ENCODE assay signal across 17 mouse cellular contexts in the genomic region with DNA sequence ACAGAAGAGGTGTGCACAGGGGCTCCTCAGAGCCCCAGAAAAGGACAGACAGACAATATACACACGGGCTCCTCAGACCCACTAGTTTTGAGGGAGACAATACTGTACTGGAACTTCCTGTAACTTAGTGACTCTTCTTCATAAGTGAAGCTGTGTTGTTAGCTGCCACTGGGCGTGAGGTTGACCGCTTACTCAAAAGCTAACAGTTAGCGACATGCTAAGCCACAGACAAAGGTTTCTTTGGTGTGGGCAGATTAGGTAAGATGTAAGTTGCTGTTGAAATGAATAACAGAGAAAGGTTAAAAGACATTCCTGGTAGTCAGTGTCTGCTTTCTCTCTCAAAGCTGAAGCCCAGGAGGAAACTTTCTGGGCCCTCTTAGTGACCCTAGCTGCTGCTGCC. TPM values are rescaled to one million over a fixed set of nuclear protein-coding genes. Genes with fewer than 3 reads are reported as not detected.
DNase-seq lines count a peak whose midpoint lies in the region; ATAC-seq lines count a peak whose summit lies in the region.
"Had no signal": no experiment of that assay in that cellular context is flagged by ENCODE, and none has a peak within 500 bp of the region (broad histone marks: within the 10 kb centered on the region; RNA-seq: fewer than 3 reads in every experiment).

No protein-coding gene starts in this region.

- peaks cover 3% of the 10 kb centered on the region; the same call in 1 of the 2 replicates for H3K36me3 ChIP-seq in forebrain, embryonic 15.5 days
- H3K36me3 ChIP-seq: neural tube, embryonic 12.5 days had no signal

- no peak for ATAC-seq in forebrain, embryonic 15.5 days (replicated peaks)

- H3K4me1 ChIP-seq in forebrain, embryonic 15.5 days: peaks cover 25% of the 10 kb centered on the region
- H3K4me1 ChIP-seq: hindbrain, embryonic 12.5 days; neural tube, embryonic 12.5 days had no signal

- no peak overlapping the region for H3K27ac ChIP-seq in forebrain, embryonic 15.5 days (replicated peaks)
- H3K27ac ChIP-seq: heart, adult 2 months; hindbrain, embryonic 12.5 days; limb, embryonic 13.5 days; liver, embryonic 15.5 days; macrophage; neural tube, embryonic 12.5 days had no signal

- no peak overlapping the region for H3K4me2 ChIP-seq in forebrain, embryonic 15.5 days (replicated peaks)
- H3K4me2 ChIP-seq: hindbrain, embryonic 12.5 days; limb, embryonic 13.5 days; liver, embryonic 15.5 days; midbrain, embryonic 11.5 days; neural tube, embryonic 12.5 days had no signal

- no peaks in the 10 kb centered on the region for H3K9me3 ChIP-seq in forebrain, embryonic 15.5 days
- H3K9me3 ChIP-seq: hindbrain, embryonic 12.5 days; limb, embryonic 13.5 days; liver, embryonic 15.5 days; neural tube, embryonic 12.5 days had no signal

- H3K4me3 ChIP-seq in forebrain, embryonic 15.5 days: no peak overlapping the region
- H3K4me3 ChIP-seq: heart, adult 2 months; hindbrain, embryonic 12.5 days; limb, embryonic 13.5 days; liver, embryonic 15.5 days; neural tube, embryonic 12.5 days had no signal

- no peak overlapping the region for H3K9ac ChIP-seq in forebrain, embryonic 15.5 days (replicated peaks)
- H3K9ac ChIP-seq: forebrain, postnatal 0 days; hindbrain, embryonic 12.5 days; limb, embryonic 13.5 days; liver, embryonic 15.5 days; neural tube, embryonic 12.5 days had no signal

- DNase-seq in CD4-positive, CD25-positive, alpha-beta regulatory T cell, adult 2 months (ENCODE audit: low read depth, low spot score): peak; percentile 12
- peak; percentile 34 for DNase-seq in Muller cell, postnatal 12 days (ENCODE audit: inconsistent ontology term)
- peak; percentile 29 for DNase-seq in induced T-regulatory cell, adult 2 months (ENCODE audit: low read depth)
- peak; percentile 41 to 66 for DNase-seq in natural killer cell, adult 2 months (ENCODE audit: low spot score in 2 of 2)
- no peak for DNase-seq in cerebellum, postnatal 10 days
- no peak for DNase-seq in kidney, adult 9 months
- DNase-seq: cerebellum, adult 9-10 months; gastrocnemius, postnatal 14 days had no signal

- 65% methylated on average over 4 of the region's 4 CpGs for WGBS in forebrain, embryonic 15.5 days

- no peaks in the 10 kb centered on the region for H3K27me3 ChIP-seq in forebrain, embryonic 15.5 days
- H3K27me3 ChIP-seq: hindbrain, embryonic 12.5 days; limb, embryonic 13.5 days; liver, embryonic 15.5 days; neural tube, embryonic 12.5 days had no signal

RNA-seq across cellular contexts. Expression of a gene that starts 9.7 kb away (rescaled TPM):
- polyA plus RNA-seq in forebrain, embryonic 15.5 days (2015; fragmentation: Nextera tagmentation; extraction: Ambion mirVana): 23.4 and 26.6 TPM in 2 replicates

Comparison
In these comparisons a context has a peak if more than half of its experiments do, and no peak if none do; other contexts are left out.
1. DNase-seq: peak in CD4-positive, CD25-positive, alpha-beta regulatory T cell, adult 2 months (single experiment), Muller cell, postnatal 12 days (single experiment), induced T-regulatory cell, adult 2 months (single experiment) and natural killer cell, adult 2 months (2 of 2); none in cerebellum, postnatal 10 days (0 of 2) and kidney, adult 9 months (single experiment).